Mouse (Mus musculus) intestine, embryonic 15.5 days (tissue): ENCODE measurements around the gene Ccdc88a. TPM values are rescaled to one million over a fixed set of nuclear protein-coding genes. Genes with fewer than 3 reads are reported as not detected.
"Not testable (repeated sequence)": the region's sequence is repeated elsewhere in the genome, so short reads cannot be mapped to it uniquely, and the experiment has no call there.

Experiments
- ATAC-seq: fragments of 200-750 bp; cut with Nextera tagmentation; 2 replicates; pipeline ENCODE4 v1.8.0; 2017; ENCODE audit warnings: moderate TSS enrichment, moderate library complexity
- H3K27ac ChIP-seq: fragments of 300-500 bp; sonication (generic); 2 replicates; pipeline ENCODE4 v1.5.1; 2015; ENCODE audit warnings: mild to moderate bottlenecking, inconsistent platforms
- H3K27me3 ChIP-seq: fragments of 300-500 bp; sonication (generic); replicated peaks from 2 replicates; pipeline ENCODE4 v1.6.1; 2015; ENCODE audit warnings: inconsistent platforms
- H3K36me3 ChIP-seq: fragments of 300-500 bp; sonication (generic); 2 replicates; pipeline ENCODE4 v1.6.1; 2015; ENCODE audit warnings: inconsistent platforms
- H3K4me1 ChIP-seq: fragments of 300-500 bp; sonication (generic); replicated peaks from 2 replicates; pipeline ENCODE4 v1.6.1; 2015; ENCODE audit warnings: inconsistent platforms
- H3K4me2 ChIP-seq: fragments of 300-500 bp; sonication (generic); replicated peaks from 2 replicates; pipeline ENCODE4 v1.6.1; 2015; ENCODE audit warnings: mild to moderate bottlenecking, inconsistent platforms
- H3K4me3 ChIP-seq: fragments of 300-500 bp; sonication (generic); replicated peaks from 2 replicates; pipeline ENCODE4 v1.5.1; 2015; ENCODE audit warnings: inconsistent platforms
- H3K9ac ChIP-seq: fragments of 300-500 bp; sonication (generic); 2 replicates; pipeline ENCODE4 v1.6.1; 2015; ENCODE audit warnings: inconsistent platforms
- H3K9me3 ChIP-seq: fragments of 300-500 bp; sonication (generic); 2 replicates; pipeline ENCODE4 v1.6.1; 2016; ENCODE audit warnings: inconsistent platforms
- WGBS: fragments of 180-500 bp; shearing (Covaris S2); methylation state at CpG from one replicate; pipeline ENCODE4 v1.1.7; 2015; 5-methylcytosine and 5-hydroxymethylcytosine counted together
- polyA plus RNA-seq: library from polyadenylated mRNA; unstranded; fragments of >200 nt; fragmentation: Nextera tagmentation; extraction: Ambion mirVana; gene quantifications from 2 replicates; pipeline ENCODE4 v1.2.1, GENCODE M21; 2015

Ccdc88a gene
- polyA plus RNA-seq, 1 experiment from 2014 or later, result 20.9 TPM

DNA sequence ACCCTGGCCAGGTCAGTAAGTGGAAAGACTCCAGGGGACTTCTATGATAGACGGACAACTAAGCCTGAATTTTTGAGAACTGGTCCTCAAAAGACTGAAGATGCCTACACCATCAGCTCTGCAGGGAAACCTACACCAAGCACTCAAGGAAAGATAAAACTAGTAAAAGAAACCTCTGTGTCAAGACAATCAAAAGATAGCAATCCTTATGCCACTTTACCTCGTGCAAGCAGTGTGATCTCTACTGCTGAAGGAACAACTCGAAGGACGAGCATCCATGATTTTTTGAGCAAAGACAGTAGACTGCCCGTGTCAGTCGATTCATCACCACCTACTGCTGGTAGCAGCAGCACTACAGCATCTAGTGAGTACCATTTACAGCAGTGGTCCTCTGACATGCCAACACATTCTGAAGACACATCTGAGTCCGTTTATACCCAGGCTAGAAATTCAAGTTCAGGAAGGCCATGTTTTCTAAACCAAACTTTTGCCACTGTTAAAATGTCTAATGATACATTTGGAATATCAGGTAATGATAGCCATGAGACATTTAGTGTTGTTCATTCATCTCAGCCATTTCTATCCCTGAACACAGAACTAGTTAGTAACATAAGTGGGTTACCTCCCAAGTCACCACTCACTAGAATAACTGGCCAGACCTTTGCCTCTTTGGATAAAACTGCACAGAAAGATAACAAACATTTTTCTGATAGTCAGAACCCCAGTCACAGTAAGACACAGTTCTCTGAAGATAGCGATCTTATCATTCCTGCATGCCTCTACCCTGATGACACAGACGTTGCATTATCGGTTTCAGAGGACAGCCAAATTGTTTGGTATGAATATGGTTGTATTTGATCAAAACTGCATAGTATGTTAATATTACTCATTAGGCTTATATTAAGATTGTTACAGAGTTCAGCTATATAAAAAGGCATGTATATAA, 130.8 kb downstream of the Ccdc88a start:
- Histone ChIP-seq H3K4me2 (no peak overlapping the region), H3K27me3 (no peaks in the 10 kb centered on the region), H3K9me3 (no peaks in the 10 kb centered on the region), H3K9ac (no peak overlapping the region), H3K36me3 (no peaks in the 10 kb centered on the region), H3K27ac (no peak overlapping the region), H3K4me3 (no peak overlapping the region), H3K4me1 (no peaks in the 10 kb centered on the region)
- no peak for ATAC-seq
- WGBS, result 89% methylated on average over 10 of the region's 10 CpGs

DNA sequence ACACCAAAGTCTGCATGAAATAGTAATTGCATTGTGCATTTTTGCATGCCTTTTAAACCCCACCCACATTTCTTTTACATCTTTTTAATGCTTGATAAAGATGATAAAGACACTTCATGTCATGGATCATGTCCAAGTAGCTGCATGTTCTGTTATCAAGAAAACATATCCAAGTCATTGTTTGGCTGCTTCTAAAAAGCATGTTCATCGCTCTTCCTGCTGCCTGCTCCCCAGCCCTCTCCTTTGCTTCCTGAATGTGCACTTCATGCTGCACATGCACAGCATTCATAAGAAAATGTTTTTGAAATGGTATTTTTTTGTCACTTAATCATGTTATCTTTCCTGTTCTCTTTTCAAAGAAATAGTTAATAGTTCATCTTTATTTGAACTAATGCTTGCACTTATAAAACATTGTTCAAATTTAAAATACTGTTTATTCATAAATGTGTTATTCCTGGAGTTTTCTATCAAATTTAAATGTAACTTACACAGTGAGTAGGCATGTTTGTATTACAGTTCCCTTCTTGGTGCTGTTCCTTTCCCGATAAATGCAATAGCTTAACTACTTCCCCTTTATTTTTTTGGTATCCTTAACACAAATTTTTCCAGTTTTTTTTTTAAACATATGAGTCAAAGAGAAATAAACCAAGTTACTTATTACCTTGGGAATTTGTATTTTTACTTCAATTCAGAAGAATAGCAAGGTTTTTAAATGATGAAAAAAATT, 131.6 kb downstream of the Ccdc88a start:
- 85% methylated on average over 2 of the region's 2 CpGs for WGBS
- no peaks in the 10 kb centered on the region for H3K27me3 ChIP-seq
- no peak for ATAC-seq
- H3K36me3 ChIP-seq, result no peaks in the 10 kb centered on the region
- H3K9ac ChIP-seq, result no peak overlapping the region
- no peak overlapping the region for H3K4me2 ChIP-seq
- H3K4me1 ChIP-seq, result no peaks in the 10 kb centered on the region
- no peak overlapping the region for H3K4me3 ChIP-seq
- no peak overlapping the region for H3K27ac ChIP-seq
- no peaks in the 10 kb centered on the region for H3K9me3 ChIP-seq

- Histone ChIP-seq H3K9ac (no peak overlapping the region), H3K4me2 (no peak overlapping the region), H3K4me3 (no peak overlapping the region), H3K27ac (no peak overlapping the region), H3K4me1 (peaks cover 4% of the 10 kb centered on the region; the same call in 1 of the 2 replicates), H3K36me3 (no peaks in the 10 kb centered on the region), H3K9me3 (no peaks in the 10 kb centered on the region), H3K27me3 (no peaks in the 10 kb centered on the region)
- WGBS, result 98% methylated on average over 1 of the region's 1 CpGs
- ATAC-seq, result no peak
Observed at GRCm38 (mm10) chr11:29509421-29509820, 136.0 kb downstream of the Ccdc88a start.

DNA sequence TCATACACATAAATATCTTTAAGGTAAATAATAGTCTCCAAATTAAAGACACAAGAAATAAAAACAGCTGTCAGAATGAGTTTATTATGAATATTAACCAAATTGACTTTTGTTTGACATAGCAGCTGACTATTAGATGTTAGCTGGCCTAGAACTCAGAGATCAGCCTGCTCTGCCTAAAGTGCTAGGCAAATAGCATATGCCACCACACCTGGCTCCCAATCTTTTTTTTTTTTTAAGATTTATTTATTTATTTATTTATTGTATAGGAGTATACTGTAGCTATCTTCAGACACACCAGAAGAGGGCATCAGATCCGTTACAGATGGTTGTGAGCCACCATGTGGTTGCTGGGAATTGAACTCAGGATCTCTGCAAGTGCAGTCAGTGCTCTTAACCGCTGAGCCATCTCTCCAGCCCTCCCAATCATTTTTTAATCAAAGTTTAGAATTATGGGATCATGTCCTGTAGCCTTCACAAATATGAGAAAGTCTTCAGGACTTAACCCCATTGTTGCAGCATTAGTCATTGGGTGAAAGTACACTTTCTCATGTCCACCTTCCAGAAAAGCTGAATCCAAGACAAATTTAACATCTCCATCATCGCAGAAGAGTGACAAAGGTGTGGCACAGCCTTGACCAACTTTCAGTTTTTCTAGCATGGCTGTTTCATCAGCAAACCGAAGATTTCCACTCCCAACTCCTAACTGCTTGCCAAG, 139.5 kb downstream of the Ccdc88a start:
- H3K27ac ChIP-seq, result no peak overlapping the region
- H3K9ac ChIP-seq, result no peak overlapping the region
- 90% methylated on average over 4 of the region's 4 CpGs for WGBS
- no peaks in the 10 kb centered on the region for H3K36me3 ChIP-seq
- no peak overlapping the region for H3K4me3 ChIP-seq
- no peaks in the 10 kb centered on the region for H3K9me3 ChIP-seq
- H3K4me2 ChIP-seq, result no peak overlapping the region
- no peak for ATAC-seq
- peaks cover 8% of the 10 kb centered on the region; the same call in 1 of the 2 replicates for H3K4me1 ChIP-seq
- H3K27me3 ChIP-seq, result no peaks in the 10 kb centered on the region

- ATAC-seq, result 0 out of 2 replicates have a peak, but pooled peaks have one; percentile 1
Observed at GRCm38 (mm10) chr11:29514325-29514681, 140.8 kb downstream of the Ccdc88a start.

DNA sequence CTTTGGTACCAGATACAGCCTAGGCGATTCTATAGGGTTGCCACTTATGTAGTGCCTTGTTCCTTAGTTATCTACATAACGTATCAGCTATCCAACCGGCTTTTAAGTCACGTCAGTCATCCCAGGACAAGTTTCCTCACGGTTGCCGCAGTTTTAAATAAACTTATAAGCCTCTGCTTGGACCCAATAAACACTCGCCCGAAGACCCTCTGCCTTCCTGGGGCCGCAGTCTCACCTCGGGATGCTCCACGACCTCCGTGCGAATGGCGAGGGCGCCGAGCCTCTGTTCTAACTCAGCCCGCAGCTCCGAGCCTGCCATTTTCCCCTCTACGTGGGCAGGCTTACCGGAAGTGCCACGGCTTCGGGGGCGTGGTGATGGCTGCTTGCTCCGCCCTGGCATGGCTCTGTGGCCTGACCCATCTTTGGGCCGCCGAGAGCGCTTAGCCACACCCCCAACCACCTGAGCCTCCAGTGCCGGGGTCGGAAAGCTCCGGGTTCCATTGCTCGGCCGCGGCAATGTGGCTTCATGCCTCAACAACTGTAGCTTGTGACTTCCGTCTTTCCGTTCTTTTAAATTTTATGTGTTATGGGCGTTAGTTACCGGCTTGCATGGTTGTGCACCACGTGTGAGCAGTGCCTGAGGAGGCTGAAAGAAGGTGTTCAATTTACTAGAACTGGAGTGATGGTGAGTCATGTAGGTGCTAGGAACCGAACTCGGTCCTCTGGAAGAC, 141.4 kb downstream of the Ccdc88a start, which contains the start of gene Prorsd1:
Gene Prorsd1 (minus strand): TSS at position 352 of the 731 bp plus-strand sequence.
- peak; percentile 100 for ATAC-seq
- H3K9me3 ChIP-seq, result no peaks in the 10 kb centered on the region
- peak within 1 kb of the TSS; percentile 75 for H3K27ac ChIP-seq
- 2% methylated on average over 40 of the region's 40 CpGs for WGBS
- H3K4me2 ChIP-seq, result peak within 1 kb of the TSS; percentile 74
- no peaks in the 10 kb centered on the region for H3K36me3 ChIP-seq
- peaks cover 8% of the 10 kb centered on the region; the same call in 1 of the 2 replicates for H3K4me1 ChIP-seq
- peak within 1 kb of the TSS; percentile 56 for H3K4me3 ChIP-seq
- no peaks in the 10 kb centered on the region for H3K27me3 ChIP-seq
- peak within 1 kb of the TSS; percentile 56 for H3K9ac ChIP-seq

More at GRCm38 (mm10) chr11:29514325-29514681, 140.8 kb downstream of the Ccdc88a start:
- H3K27me3 ChIP-seq, result no peaks in the 10 kb centered on the region
- peak overlapping the region; percentile 56 for H3K4me3 ChIP-seq
- H3K36me3 ChIP-seq, result no peaks in the 10 kb centered on the region
- H3K27ac ChIP-seq, result peak overlapping the region; percentile 75
- peak overlapping the region; percentile 74 for H3K4me2 ChIP-seq
- peaks cover 8% of the 10 kb centered on the region; the same call in 1 of the 2 replicates for H3K4me1 ChIP-seq
- peak overlapping the region; percentile 56 for H3K9ac ChIP-seq
- no peaks in the 10 kb centered on the region for H3K9me3 ChIP-seq
- WGBS, result 15% methylated on average over 10 of the region's 10 CpGs

- ATAC-seq, result peak; percentile 99
- Histone ChIP-seq H3K9ac (peak within 1 kb of the TSS; percentile 79), H3K4me3 (peak within 1 kb of the TSS; percentile 65), H3K27me3 (no peaks in the 10 kb centered on the region), H3K9me3 (no peaks in the 10 kb centered on the region), H3K4me2 (peak within 1 kb of the TSS; percentile 74), H3K27ac (peak within 1 kb of the TSS; percentile 84), H3K4me1 (peaks cover 3% of the 10 kb centered on the region; the same call in 1 of the 2 replicates), H3K36me3 (no peaks in the 10 kb centered on the region)
- 2% methylated on average over 47 of the region's 47 CpGs for WGBS
Observed at GRCm38 (mm10) chr11:29525988-29526794, 152.7 kb downstream of the Ccdc88a start, which contains the start of gene Mtif2. TSS of gene Mtif2 (plus strand) at chr11:29526408.

DNA sequence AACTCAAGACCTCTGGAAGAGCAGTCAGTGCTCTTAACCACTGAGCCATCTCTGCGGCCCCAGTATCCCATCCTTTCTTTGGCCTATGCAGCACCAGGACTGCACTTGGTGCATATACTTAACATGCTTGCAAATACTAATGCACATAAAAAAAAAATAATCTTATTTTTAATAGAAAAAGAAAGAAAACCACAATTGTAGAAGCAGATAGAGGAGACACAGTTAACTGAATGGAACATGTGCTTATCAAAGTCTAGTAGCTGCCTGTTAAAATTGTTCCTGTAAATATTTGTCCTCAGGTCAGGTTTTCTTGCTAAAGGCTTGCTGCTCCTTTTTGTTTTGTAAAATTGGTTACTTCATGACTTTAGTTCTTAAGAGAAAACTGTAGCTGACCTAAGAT, 164.7 kb downstream of the Ccdc88a start:
- H3K27ac ChIP-seq, result no peak overlapping the region
- peaks cover 20% of the 10 kb centered on the region; the same call in 1 of the 2 replicates for H3K36me3 ChIP-seq
- H3K4me1 ChIP-seq, result no peaks in the 10 kb centered on the region
- WGBS, result 92% methylated on average over 1 of the region's 1 CpGs
- no peak overlapping the region for H3K4me3 ChIP-seq
- no peak overlapping the region for H3K9ac ChIP-seq
- no peaks in the 10 kb centered on the region for H3K27me3 ChIP-seq
- no peaks in the 10 kb centered on the region for H3K9me3 ChIP-seq
- H3K4me2 ChIP-seq, result no peak overlapping the region
- ATAC-seq, result no peak

DNA sequence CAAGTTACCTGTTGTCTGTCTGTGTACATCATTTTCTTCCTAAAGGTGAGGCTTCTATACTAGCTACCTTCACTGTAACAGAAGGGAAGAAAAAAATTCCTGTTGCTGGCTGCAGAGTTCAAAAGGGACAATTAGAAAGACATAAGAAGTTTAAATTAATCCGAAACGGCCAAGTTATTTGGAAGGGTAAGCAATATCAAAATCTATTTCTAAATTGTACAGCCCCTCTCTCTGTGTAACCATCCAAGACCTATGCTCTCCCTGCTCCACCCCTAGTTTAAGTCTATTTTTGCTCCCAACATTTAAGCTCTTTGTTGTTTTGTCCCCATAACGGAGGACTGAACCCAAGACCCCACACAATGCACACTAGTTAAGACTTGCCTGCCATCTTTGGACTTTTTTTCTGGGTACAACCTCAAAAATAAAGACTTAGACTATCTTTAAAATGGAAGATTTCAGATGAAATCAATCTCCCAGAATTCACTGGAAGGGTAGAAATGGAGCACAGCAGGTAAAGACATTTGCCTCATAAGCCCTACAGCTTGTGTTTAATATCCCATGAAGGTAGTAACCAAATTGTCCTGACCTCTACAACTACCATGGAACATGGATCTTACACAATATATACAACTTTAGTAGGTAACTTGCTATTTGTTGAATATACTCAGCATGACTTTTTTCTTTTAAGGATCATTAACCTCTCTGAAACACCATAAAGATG, 170.9 kb downstream of the Ccdc88a start:
- no peak overlapping the region for H3K4me3 ChIP-seq
- ATAC-seq, result no peak
- H3K4me2 ChIP-seq, result no peak overlapping the region
- H3K27ac ChIP-seq, result no peak overlapping the region
- no peaks in the 10 kb centered on the region for H3K27me3 ChIP-seq
- peaks cover 12% of the 10 kb centered on the region for H3K36me3 ChIP-seq
- 85% methylated on average over 3 of the region's 3 CpGs for WGBS
- no peaks in the 10 kb centered on the region for H3K9me3 ChIP-seq
- 0 out of 2 replicates have a peak, but pooled peaks cover 4% of the 10 kb centered on the region for H3K4me1 ChIP-seq
- H3K9ac ChIP-seq, result no peak overlapping the region

GRCm38 (mm10) chr11:29545150-29545752, 171.8 kb downstream of the Ccdc88a start:
- WGBS, result 88% methylated on average over 4 of the region's 4 CpGs
- not testable (repeated sequence) for ATAC-seq, H3K9me3 ChIP-seq, H3K27ac ChIP-seq, H3K9ac ChIP-seq, H3K4me2 ChIP-seq, H3K27me3 ChIP-seq, H3K4me3 ChIP-seq, H3K4me1 ChIP-seq
- H3K36me3 ChIP-seq, result peaks cover 10% of the 10 kb centered on the region
